Mouse (Mus musculus) hindbrain, embryonic 15.5 days (tissue): ENCODE results near the gene Wfikkn2. TPM values are rescaled to one million over a fixed set of nuclear protein-coding genes. Genes with fewer than 3 reads are reported as not detected.

Source experiments
- ATAC-seq: fragments of 200-750 bp; cut with Nextera tagmentation; 2 replicates; pipeline ENCODE4 v1.8.0; 2017; ENCODE audit warnings: low read depth, moderate number of reproducible peaks, moderate TSS enrichment; ENCODE audit not compliant: low FRiP score
- H3K27ac ChIP-seq: fragments of 300-500 bp; sonication (generic); replicated peaks from 2 replicates; pipeline ENCODE4 v1.5.1; 2015; ENCODE audit warnings: mild to moderate bottlenecking, inconsistent platforms
- H3K27me3 ChIP-seq: fragments of 300-500 bp; sonication (generic); 2 replicates; pipeline ENCODE4 v1.6.1; 2015; ENCODE audit warnings: control low read depth, inconsistent platforms
- H3K36me3 ChIP-seq: fragments of 300-500 bp; sonication (generic); 2 replicates; pipeline ENCODE4 v1.6.1; 2015; ENCODE audit warnings: control low read depth, inconsistent platforms
- H3K4me1 ChIP-seq: fragments of 300-500 bp; sonication (generic); replicated peaks from 2 replicates; pipeline ENCODE4 v1.6.1; 2015; ENCODE audit warnings: control low read depth, inconsistent platforms
- H3K4me2 ChIP-seq: fragments of 300-500 bp; sonication (generic); 2 replicates; pipeline ENCODE4 v1.6.1; 2015; ENCODE audit warnings: moderate library complexity, mild to moderate bottlenecking, inconsistent platforms
- H3K4me3 ChIP-seq: fragments of 300-500 bp; sonication (generic); 2 replicates; pipeline ENCODE4 v1.5.1; 2015; ENCODE audit warnings: mild to moderate bottlenecking, inconsistent platforms
- H3K9ac ChIP-seq: fragments of 300-500 bp; sonication (generic); 2 replicates; pipeline ENCODE4 v1.6.1; 2015; ENCODE audit warnings: inconsistent platforms
- H3K9me3 ChIP-seq: fragments of 300-500 bp; sonication (generic); 2 replicates; pipeline ENCODE4 v1.6.1; 2016; ENCODE audit warnings: control low read depth, inconsistent platforms
- WGBS: fragments of 180-500 bp; shearing (Covaris S2); methylation state at CpG from one replicate; pipeline ENCODE4 v1.1.7; 2015; 5-methylcytosine and 5-hydroxymethylcytosine counted together
- polyA plus RNA-seq: library from polyadenylated mRNA; unstranded; fragments of >200 nt; fragmentation: Nextera tagmentation; extraction: Ambion mirVana; gene quantifications from 2 replicates; pipeline ENCODE4 v1.2.1, GENCODE M21; 2015

Wfikkn2 gene
- polyA plus RNA-seq, 1 experiment from 2014 or later: 7.9 TPM

- no peak overlapping the region for H3K4me3 ChIP-seq
- no peaks in the 10 kb centered on the region for H3K36me3 ChIP-seq
- peaks cover 10% of the 10 kb centered on the region for H3K4me1 ChIP-seq
- no peaks in the 10 kb centered on the region for H3K27me3 ChIP-seq
- no peaks in the 10 kb centered on the region for H3K9me3 ChIP-seq
- no peak overlapping the region for H3K9ac ChIP-seq
- no peak for ATAC-seq
- no peak overlapping the region for H3K27ac ChIP-seq
- WGBS: 60% methylated on average over 6 of the region's 6 CpGs
- H3K4me2 ChIP-seq: no peak overlapping the region
Measured at GRCm38 (mm10) chr11:94233405-94233804, 12.4 kb downstream of the Wfikkn2 start.

- H3K36me3 ChIP-seq: no peaks in the 10 kb centered on the region
- H3K27me3 ChIP-seq: no peaks in the 10 kb centered on the region
- no peak overlapping the region for H3K9ac ChIP-seq
- peaks cover 13% of the 10 kb centered on the region for H3K4me1 ChIP-seq
- WGBS: 74% methylated on average over 19 of the region's 19 CpGs
- H3K9me3 ChIP-seq: no peaks in the 10 kb centered on the region
- H3K4me2 ChIP-seq: no peak overlapping the region
- no peak overlapping the region for H3K4me3 ChIP-seq
- H3K27ac ChIP-seq: no peak overlapping the region
- ATAC-seq: no peak
Measured at GRCm38 (mm10) chr11:94231821-94232552, 13.8 kb downstream of the Wfikkn2 start.

GRCm38 (mm10) chr11:94230244-94230643 lies 15.6 kb downstream of the Wfikkn2 start:
- no peaks in the 10 kb centered on the region for H3K36me3 ChIP-seq
- H3K4me2 ChIP-seq: no peak overlapping the region
- H3K9ac ChIP-seq: no peak overlapping the region
- WGBS: 86% methylated on average over 8 of the region's 8 CpGs
- peaks cover 6% of the 10 kb centered on the region for H3K4me1 ChIP-seq
- H3K27ac ChIP-seq: no peak overlapping the region
- H3K9me3 ChIP-seq: no peaks in the 10 kb centered on the region
- no peak overlapping the region for H3K4me3 ChIP-seq
- H3K27me3 ChIP-seq: no peaks in the 10 kb centered on the region
- no peak for ATAC-seq

- Histone ChIP-seq H3K4me1 (peaks cover 6% of the 10 kb centered on the region), H3K36me3 (no peaks in the 10 kb centered on the region), H3K9ac (no peak overlapping the region), H3K4me2 (no peak overlapping the region), H3K27ac (no peak overlapping the region), H3K27me3 (no peaks in the 10 kb centered on the region), H3K4me3 (no peak overlapping the region), H3K9me3 (no peaks in the 10 kb centered on the region)
- ATAC-seq: no peak
- WGBS: 78% methylated on average over 5 of the region's 5 CpGs
Measured at GRCm38 (mm10) chr11:94229207-94229960, 16.4 kb downstream of the Wfikkn2 start.

GRCm38 (mm10) chr11:94228416-94228815 lies 17.4 kb downstream of the Wfikkn2 start:
- H3K27ac ChIP-seq: peak overlapping the region; percentile 36; the same call in 1 of the 2 replicates
- 20% methylated on average over 9 of the region's 9 CpGs for WGBS
- H3K9me3 ChIP-seq: no peaks in the 10 kb centered on the region
- no peaks in the 10 kb centered on the region for H3K27me3 ChIP-seq
- no peak overlapping the region for H3K9ac ChIP-seq
- peaks cover 6% of the 10 kb centered on the region for H3K4me1 ChIP-seq
- no peak for ATAC-seq
- no peaks in the 10 kb centered on the region for H3K36me3 ChIP-seq
- no peak overlapping the region for H3K4me3 ChIP-seq
- no peak overlapping the region for H3K4me2 ChIP-seq

GRCm38 (mm10) chr11:94225985-94226384 lies 19.8 kb downstream of the Wfikkn2 start:
- Histone ChIP-seq H3K4me1 (peaks cover 6% of the 10 kb centered on the region), H3K27me3 (no peaks in the 10 kb centered on the region), H3K36me3 (no peaks in the 10 kb centered on the region), H3K4me3 (no peak overlapping the region), H3K9ac (no peak overlapping the region), H3K27ac (no peak overlapping the region), H3K9me3 (no peaks in the 10 kb centered on the region), H3K4me2 (no peak overlapping the region)
- no peak for ATAC-seq
- 38% methylated on average over 7 of the region's 7 CpGs for WGBS

GRCm38 (mm10) chr11:94223531-94223930 lies 22.3 kb downstream of the Wfikkn2 start:
- no peaks in the 10 kb centered on the region for H3K36me3 ChIP-seq
- ATAC-seq: no peak
- WGBS: 85% methylated on average over 9 of the region's 9 CpGs

GRCm38 (mm10) chr11:94221257-94221656 lies 24.5 kb downstream of the Wfikkn2 start:
- no peak overlapping the region for H3K27ac ChIP-seq
- H3K4me2 ChIP-seq: no peak overlapping the region
- no peak for ATAC-seq
- H3K9me3 ChIP-seq: no peaks in the 10 kb centered on the region
- no peaks in the 10 kb centered on the region for H3K27me3 ChIP-seq
- 95% methylated on average over 7 of the region's 7 CpGs for WGBS
- no peak overlapping the region for H3K9ac ChIP-seq
- no peak overlapping the region for H3K4me3 ChIP-seq
- no peaks in the 10 kb centered on the region for H3K36me3 ChIP-seq
- H3K4me1 ChIP-seq: peaks cover 2% of the 10 kb centered on the region

More at GRCm38 (mm10) chr11:94223531-94223930, 22.3 kb downstream of the Wfikkn2 start:
- no peak overlapping the region for H3K9ac ChIP-seq
- no peak overlapping the region for H3K27ac ChIP-seq
- no peak overlapping the region for H3K4me3 ChIP-seq
- peaks cover 4% of the 10 kb centered on the region for H3K4me1 ChIP-seq
- no peaks in the 10 kb centered on the region for H3K9me3 ChIP-seq
- no peaks in the 10 kb centered on the region for H3K27me3 ChIP-seq
- H3K4me2 ChIP-seq: no peak overlapping the region

- Histone ChIP-seq H3K27ac (no peak overlapping the region), H3K4me1 (peaks cover 29% of the 10 kb centered on the region), H3K9ac (no peak overlapping the region), H3K4me2 (no peak overlapping the region), H3K9me3 (no peaks in the 10 kb centered on the region), H3K36me3 (peaks cover 12% of the 10 kb centered on the region), H3K27me3 (no peaks in the 10 kb centered on the region), H3K4me3 (no peak overlapping the region)
- ATAC-seq: no peak
- 22% methylated on average over 2 of the region's 2 CpGs for WGBS
Measured at GRCm38 (mm10) chr11:94216247-94216646, 29.6 kb downstream of the Wfikkn2 start.

GRCm38 (mm10) chr11:94215581-94215980 lies 30.2 kb downstream of the Wfikkn2 start:
- H3K4me1 ChIP-seq: peaks cover 29% of the 10 kb centered on the region
- WGBS: 79% methylated on average over 3 of the region's 3 CpGs
- no peak overlapping the region for H3K9ac ChIP-seq
- H3K4me2 ChIP-seq: no peak overlapping the region
- H3K36me3 ChIP-seq: peaks cover 12% of the 10 kb centered on the region
- H3K27ac ChIP-seq: no peak overlapping the region
- no peaks in the 10 kb centered on the region for H3K27me3 ChIP-seq
- H3K9me3 ChIP-seq: no peaks in the 10 kb centered on the region
- no peak for ATAC-seq
- no peak overlapping the region for H3K4me3 ChIP-seq

GRCm38 (mm10) chr11:94213735-94214594 lies 31.8 kb downstream of the Wfikkn2 start:
- H3K9me3 ChIP-seq: no peaks in the 10 kb centered on the region
- peaks cover 34% of the 10 kb centered on the region for H3K4me1 ChIP-seq
- peak overlapping the region; percentile 68 for H3K4me3 ChIP-seq
- no peak overlapping the region for H3K27ac ChIP-seq
- ATAC-seq: no peak
- 0 out of 2 replicates have a peak overlapping the region, but pooled peaks have one; percentile 11 for H3K9ac ChIP-seq
- peak overlapping the region; percentile 62 for H3K4me2 ChIP-seq
- H3K27me3 ChIP-seq: no peaks in the 10 kb centered on the region
- H3K36me3 ChIP-seq: peaks cover 12% of the 10 kb centered on the region
- WGBS: 74% methylated on average over 29 of the region's 29 CpGs
